Mouse (Mus musculus) heart, embryonic 13.5 days (tissue): ENCODE results near the gene Nprl3. TPM values are rescaled to one million over a fixed set of nuclear protein-coding genes. Genes with fewer than 3 reads are reported as not detected.
"Not testable (repeated sequence)": the region's sequence is repeated elsewhere in the genome, so short reads cannot be mapped to it uniquely, and the experiment has no call there.

Experiments used
- ATAC-seq: fragments of 200-750 bp; cut with Nextera tagmentation; 2 replicates; pipeline ENCODE4 v1.8.0; 2017; ENCODE audit warnings: moderate TSS enrichment; ENCODE audit not compliant: insufficient number of reproducible peaks, low FRiP score, low TSS enrichment; ENCODE audit errors: extremely low read depth
- H3K27ac ChIP-seq: fragments of 300-500 bp; sonication (generic); replicated peaks from 2 replicates; pipeline ENCODE4 v1.5.1; 2015; ENCODE audit warnings: moderate library complexity, mild to moderate bottlenecking, inconsistent platforms
- H3K27me3 ChIP-seq: fragments of 300-500 bp; sonication (generic); replicated peaks from 2 replicates; pipeline ENCODE4 v1.6.1; 2015; ENCODE audit warnings: mild to moderate bottlenecking, inconsistent platforms
- H3K36me3 ChIP-seq: fragments of 300-500 bp; sonication (generic); 2 replicates; pipeline ENCODE4 v1.6.1; 2015; ENCODE audit warnings: mild to moderate bottlenecking, inconsistent platforms
- H3K4me1 ChIP-seq: fragments of 300-500 bp; sonication (generic); 2 replicates; pipeline ENCODE4 v1.6.1; 2015; ENCODE audit warnings: inconsistent platforms
- H3K4me2 ChIP-seq: fragments of 300-500 bp; sonication (generic); 2 replicates; pipeline ENCODE4 v1.6.1; 2015; ENCODE audit warnings: inconsistent platforms, mild to moderate bottlenecking, moderate library complexity
- H3K4me3 ChIP-seq: fragments of 300-500 bp; sonication (generic); 2 replicates; pipeline ENCODE4 v1.5.1; 2015; ENCODE audit warnings: moderate library complexity, mild to moderate bottlenecking, inconsistent platforms
- H3K9ac ChIP-seq: fragments of 300-500 bp; sonication (generic); 2 replicates; pipeline ENCODE4 v1.6.1; 2015; ENCODE audit warnings: inconsistent platforms, mild to moderate bottlenecking, moderate library complexity
- H3K9me3 ChIP-seq: fragments of 300-500 bp; sonication (generic); 2 replicates; pipeline ENCODE4 v1.6.1; 2016; ENCODE audit warnings: inconsistent platforms
- WGBS: fragments of 180-500 bp; shearing (Covaris S2); methylation state at CpG from one replicate; pipeline ENCODE4 v1.1.7; 2015; ENCODE audit warnings: mixed read lengths; 5-methylcytosine and 5-hydroxymethylcytosine counted together
- polyA plus RNA-seq: library from polyadenylated mRNA; unstranded; fragments of >200 nt; fragmentation: Nextera tagmentation; extraction: Ambion mirVana; gene quantifications from 2 replicates; pipeline ENCODE4 v1.2.1, GENCODE M21; 2015

Gene Nprl3
- polyA plus RNA-seq, 1 experiment from 2014 or later = 34.9 TPM

- H3K4me1 ChIP-seq, H3K9me3 ChIP-seq, H3K4me3 ChIP-seq, H3K36me3 ChIP-seq: not testable (repeated sequence)
- 25% methylated on average over 1 of the region's 5 CpGs for WGBS
- Histone ChIP-seq H3K4me2 (peak within 1 kb of the TSS; percentile 51), H3K9ac (0 out of 2 replicates have a peak within 1 kb of the TSS, but pooled peaks have one; percentile 14), H3K27ac (peak within 1 kb of the TSS; percentile 68; the same call in 1 of the 2 replicates), H3K27me3 (peaks cover 58% of the 10 kb centered on the region)
- peak; percentile 75 for ATAC-seq
These were observed 15.7 kb upstream of the Nprl3 start, which contains the start of gene Hba-a1 for GRCm38 (mm10) chr11:32283091-32283777. Hba-a1 (plus strand) TSS chr11:32283511.

GRCm38 (mm10) chr11:32281416-32282144 is 14.1 kb upstream of the Nprl3 start:
- H3K36me3 ChIP-seq = no peaks in the 10 kb centered on the region

GRCm38 (mm10) chr11:32280646-32281045 is 13.1 kb upstream of the Nprl3 start:
- peaks cover 71% of the 10 kb centered on the region for H3K27me3 ChIP-seq
- WGBS = 76% methylated on average over 2 of the region's 2 CpGs
- no peak for ATAC-seq
- peak overlapping the region; percentile 19 for H3K9ac ChIP-seq
- H3K4me1 ChIP-seq = no peaks in the 10 kb centered on the region
- H3K9me3 ChIP-seq = no peaks in the 10 kb centered on the region
- no peaks in the 10 kb centered on the region for H3K36me3 ChIP-seq
- peak overlapping the region; percentile 68; the same call in 1 of the 2 replicates for H3K27ac ChIP-seq
- no peak overlapping the region for H3K4me3 ChIP-seq
- H3K4me2 ChIP-seq = peak overlapping the region; percentile 51

More at GRCm38 (mm10) chr11:32281416-32282144, 14.1 kb upstream of the Nprl3 start:
- WGBS = 60% methylated on average over 1 of the region's 1 CpGs
- Histone ChIP-seq H3K9ac (peak overlapping the region; percentile 34; the same call in 1 of the 2 replicates), H3K4me2 (peak overlapping the region; percentile 51), H3K9me3 (no peaks in the 10 kb centered on the region), H3K4me1 (no peaks in the 10 kb centered on the region), H3K4me3 (no peak overlapping the region), H3K27ac (peak overlapping the region; percentile 68), H3K27me3 (peaks cover 65% of the 10 kb centered on the region)
- no peak for ATAC-seq

GRCm38 (mm10) chr11:32278458-32278957 is 11.0 kb upstream of the Nprl3 start:
- WGBS = 63% methylated on average over 12 of the region's 12 CpGs
- Histone ChIP-seq H3K27ac (peak overlapping the region; percentile 68), H3K4me1 (no peaks in the 10 kb centered on the region), H3K4me2 (peak overlapping the region; percentile 51), H3K27me3 (peaks cover 74% of the 10 kb centered on the region), H3K4me3 (peak overlapping the region; percentile 20), H3K9ac (peak overlapping the region; percentile 28; the same call in 1 of the 2 replicates), H3K9me3 (no peaks in the 10 kb centered on the region), H3K36me3 (no peaks in the 10 kb centered on the region)
- no peak for ATAC-seq

DNA sequence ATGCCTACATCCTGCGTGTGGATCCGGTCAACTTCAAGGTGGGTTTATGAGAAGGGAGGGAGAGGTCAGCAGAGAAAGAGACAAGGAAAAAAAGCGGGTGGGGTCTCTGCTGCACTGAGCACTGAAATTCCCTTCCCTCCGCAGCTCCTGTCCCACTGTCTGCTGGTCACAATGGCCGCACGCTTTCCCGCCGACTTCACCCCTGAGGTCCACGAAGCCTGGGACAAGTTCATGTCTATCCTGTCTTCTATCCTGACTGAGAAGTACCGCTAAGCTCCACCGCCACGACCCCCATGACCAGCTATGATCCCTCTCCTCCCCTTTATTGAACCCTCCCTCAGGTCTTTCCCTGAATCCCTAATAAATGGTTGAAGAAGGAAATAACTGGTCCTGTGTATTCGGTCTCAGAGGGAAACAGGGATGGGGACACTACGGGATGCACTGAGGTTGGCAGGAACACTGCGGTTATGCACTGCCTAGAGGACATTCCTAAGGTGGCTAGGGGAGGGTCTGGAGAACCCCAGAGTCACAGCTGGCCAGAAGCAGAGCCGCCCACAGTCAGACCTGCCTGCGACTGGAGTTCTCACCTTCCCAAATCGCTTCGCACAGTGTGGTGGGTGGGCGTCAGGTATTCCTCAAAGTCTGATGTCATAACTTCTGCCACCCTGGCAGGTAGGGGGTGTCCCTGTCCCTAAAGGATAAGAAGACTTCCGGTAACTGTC is 10.4 kb upstream of the Nprl3 start:
- ATAC-seq = no peak
- peak overlapping the region; percentile 28 for H3K9ac ChIP-seq
- H3K9me3 ChIP-seq = no peaks in the 10 kb centered on the region
- H3K4me1 ChIP-seq = no peaks in the 10 kb centered on the region
- peak overlapping the region; percentile 68 for H3K27ac ChIP-seq
- WGBS = 54% methylated on average over 21 of the region's 21 CpGs
- H3K4me2 ChIP-seq = peak overlapping the region; percentile 51
- no peaks in the 10 kb centered on the region for H3K36me3 ChIP-seq
- peaks cover 74% of the 10 kb centered on the region for H3K27me3 ChIP-seq
- peak overlapping the region; percentile 20 for H3K4me3 ChIP-seq

DNA sequence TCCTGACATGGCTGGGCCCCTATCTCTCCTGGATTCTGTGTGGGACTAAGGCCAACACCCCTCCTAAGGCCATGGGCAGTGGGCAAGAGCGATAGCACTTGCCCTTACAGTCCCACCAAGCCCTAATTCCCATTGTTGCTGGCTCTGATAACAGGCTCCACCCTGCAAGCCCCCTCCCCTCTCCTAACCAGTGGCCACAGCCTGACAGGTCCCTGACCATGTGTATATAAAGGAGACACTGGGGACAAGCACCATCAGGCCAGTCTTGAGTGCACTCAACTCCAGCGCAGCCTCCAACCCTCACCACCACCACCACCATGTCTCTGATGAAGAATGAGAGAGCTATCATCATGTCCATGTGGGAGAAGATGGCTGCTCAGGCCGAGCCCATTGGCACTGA is 8.8 kb upstream of the Nprl3 start, which contains the start of gene Hba-x:
Hba-x (plus strand) TSS at position 54 of the 400 bp plus-strand sequence.
- Histone ChIP-seq H3K4me3 (peak within 1 kb of the TSS; percentile 20; the same call in 1 of the 2 replicates), H3K4me1 (no peaks in the 10 kb centered on the region), H3K9ac (peak within 1 kb of the TSS; percentile 25; the same call in 1 of the 2 replicates), H3K4me2 (peak within 1 kb of the TSS; percentile 51), H3K36me3 (no peaks in the 10 kb centered on the region), H3K27me3 (peaks cover 66% of the 10 kb centered on the region), H3K27ac (peak within 1 kb of the TSS; percentile 68), H3K9me3 (no peaks in the 10 kb centered on the region)
- WGBS = 65% methylated on average over 3 of the region's 3 CpGs
- ATAC-seq = 0 out of 2 replicates have a peak, but pooled peaks have one; percentile 16

DNA sequence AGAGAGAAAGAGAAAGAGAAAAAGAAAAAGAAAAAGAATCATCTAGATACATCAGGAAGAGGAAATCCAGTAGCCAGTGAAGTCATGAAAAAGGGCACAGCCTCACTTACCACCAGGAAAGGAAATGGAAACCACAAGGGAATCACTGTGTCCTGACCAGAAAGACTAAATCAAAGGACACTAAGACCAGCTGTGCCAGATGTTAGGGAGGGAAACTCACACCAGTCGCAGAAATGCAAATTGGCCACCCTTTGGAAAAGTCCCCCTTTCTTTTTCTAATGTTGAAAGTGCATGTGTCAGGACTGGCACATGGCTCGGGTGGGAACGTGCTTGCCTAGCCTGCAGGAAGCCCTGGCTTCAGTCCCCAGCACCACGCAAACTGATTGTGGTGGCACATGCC is 3.7 kb upstream of the Nprl3 start:
- WGBS = 46% methylated on average over 4 of the region's 4 CpGs
- no peak overlapping the region for H3K4me2 ChIP-seq
- H3K27me3 ChIP-seq = peaks cover 16% of the 10 kb centered on the region
- ATAC-seq = no peak
- H3K9ac ChIP-seq = no peak overlapping the region
- no peak overlapping the region for H3K4me3 ChIP-seq
- peaks cover 12% of the 10 kb centered on the region for H3K4me1 ChIP-seq
- H3K27ac ChIP-seq = no peak overlapping the region
- H3K9me3 ChIP-seq = no peaks in the 10 kb centered on the region
- H3K36me3 ChIP-seq = no peaks in the 10 kb centered on the region

DNA sequence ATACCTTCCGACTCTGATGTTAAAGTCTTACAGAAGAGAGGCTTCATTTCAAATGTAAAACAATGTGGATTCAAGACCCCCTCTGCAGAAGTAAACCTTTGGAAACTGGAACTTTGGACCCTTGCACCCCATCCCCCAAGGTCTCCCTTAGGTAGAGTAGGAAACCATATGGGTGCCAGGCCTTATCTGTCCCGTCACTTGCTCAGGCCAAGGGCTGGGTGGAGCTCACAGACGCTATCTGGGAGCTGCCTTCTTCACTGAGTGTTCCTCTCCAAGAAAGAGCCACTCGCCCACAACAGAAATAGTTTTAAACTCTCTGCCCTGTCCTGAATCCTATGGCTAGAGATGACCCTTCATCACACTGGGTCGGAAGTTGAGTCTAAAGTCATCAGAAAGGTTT is 1.4 kb upstream of the Nprl3 start:
- Histone ChIP-seq H3K27me3 (0 out of 2 replicates have a peak, but pooled peaks cover 4% of the 10 kb centered on the region), H3K4me1 (peaks cover 23% of the 10 kb centered on the region), H3K4me2 (peak overlapping the region; percentile 79), H3K9me3 (no peaks in the 10 kb centered on the region), H3K36me3 (no peaks in the 10 kb centered on the region), H3K27ac (peak overlapping the region; percentile 93), H3K9ac (peak overlapping the region; percentile 97; the same call in 1 of the 2 replicates), H3K4me3 (no peak overlapping the region)
- ATAC-seq = peak; percentile 61; the same call in 1 of the 2 replicates
- 58% methylated on average over 5 of the region's 5 CpGs for WGBS

GRCm38 (mm10) chr11:32267964-32268363 is 457 bp upstream of the Nprl3 start:
- Histone ChIP-seq H3K4me1 (peaks cover 32% of the 10 kb centered on the region), H3K36me3 (no peaks in the 10 kb centered on the region), H3K4me2 (peak overlapping the region; percentile 79), H3K27me3 (0 out of 2 replicates have a peak, but pooled peaks cover 4% of the 10 kb centered on the region), H3K27ac (peak overlapping the region; percentile 93), H3K4me3 (peak overlapping the region; percentile 92), H3K9ac (peak overlapping the region; percentile 97), H3K9me3 (no peaks in the 10 kb centered on the region)
- WGBS = 21% methylated on average over 5 of the region's 5 CpGs
- no peak for ATAC-seq

DNA sequence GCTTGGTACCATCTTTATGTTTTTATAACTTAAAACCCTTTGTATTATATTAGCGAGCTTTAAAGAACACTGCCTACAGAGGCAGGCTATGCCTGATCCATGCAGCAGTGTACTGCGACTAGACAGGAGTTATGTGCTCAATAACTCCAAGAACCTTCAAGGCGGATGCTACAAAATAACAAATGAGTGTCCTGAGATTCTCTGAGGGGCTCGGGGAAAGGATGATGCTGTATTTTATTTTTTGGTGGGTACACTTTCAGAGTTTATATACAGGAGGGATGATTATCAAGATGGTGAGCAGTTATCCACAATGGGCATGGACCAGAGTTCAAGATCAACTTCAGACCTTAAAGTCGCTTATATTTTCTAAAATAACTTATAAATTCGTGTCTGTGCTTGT is 731 bp downstream of the Nprl3 start:
- no peak for ATAC-seq
- Histone ChIP-seq H3K27ac (peak overlapping the region; percentile 93), H3K4me1 (peaks cover 38% of the 10 kb centered on the region), H3K4me3 (peak overlapping the region; percentile 92), H3K36me3 (peaks cover 10% of the 10 kb centered on the region; the same call in 1 of the 2 replicates), H3K9ac (peak overlapping the region; percentile 97), H3K4me2 (peak overlapping the region; percentile 79), H3K27me3 (0 out of 2 replicates have a peak, but pooled peaks cover 2% of the 10 kb centered on the region), H3K9me3 (no peaks in the 10 kb centered on the region)
- 29% methylated on average over 6 of the region's 6 CpGs for WGBS
